Mouse (Mus musculus) kidney, adult 2 months (tissue): ENCODE measurements at regions not wholly inside any gene's neighbourhood (a gene's known extent, or its start where the extent isn't known, plus 50 kb on each side); places are given as distances from the start of the nearest gene placed in this dataset.

Experiments used
- CTCF ChIP-seq: fragments of 200-500 bp; conservative IDR thresholded peaks from 2 replicates; pipeline ENCODE4 v1.5.1; 2011; ENCODE audit warnings: low read depth, mild to moderate bottlenecking, control low read depth, low read length, moderate library complexity, mixed read lengths; ENCODE audit not compliant: insufficient read depth, insufficient read length
- POLR2A ChIP-seq: fragments of 200-500 bp; IDR thresholded peaks from one replicate; pipeline ENCODE4 v1.6.1; 2011; ENCODE audit warnings: low read depth, low read length, control low read depth

DNA sequence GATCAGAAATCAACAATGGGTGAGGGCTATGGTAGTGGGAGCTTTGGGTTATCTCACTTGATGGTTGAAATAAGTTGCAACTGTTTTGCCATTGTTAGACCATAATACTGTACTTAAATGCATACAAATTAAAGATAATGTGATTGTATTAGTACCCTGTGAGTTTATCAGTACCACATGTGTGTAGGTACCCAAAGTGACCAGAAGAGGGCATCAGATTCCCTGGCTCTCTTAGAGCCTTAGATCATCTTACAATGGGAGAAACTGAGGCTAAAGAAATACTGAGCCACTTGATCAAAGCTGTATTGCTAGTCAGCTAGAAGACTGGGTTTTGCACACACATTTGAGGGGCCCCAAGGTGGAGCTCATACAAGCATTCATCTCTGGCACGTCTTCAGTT lies 155.5 kb downstream of the Fgf9 start:
- no peak for TF ChIP-seq CTCF
- no peak for TF ChIP-seq POLR2A
